Mouse (Mus musculus) common myeloid progenitor, adult 5-6 weeks (primary cell): ENCODE data around the gene Gm6657. TPM values are rescaled to one million over a fixed set of nuclear protein-coding genes. Genes with fewer than 3 reads are reported as not detected.

Experiments
- ATAC-seq: replicated peaks from 2 replicates; pipeline ENCODE4 v1.8.0; 2016; ENCODE audit warnings: low read depth, mild to moderate bottlenecking, moderate TSS enrichment, inconsistent platforms; ENCODE audit not compliant: poor library complexity, severe bottlenecking
- total RNA-seq: library from RNA; stranded (forward); fragments of 200-1000, 187-1606 nt; gene quantifications from 2 replicates; pipeline ENCODE4 v1.2.3, GENCODE M21; 2017

Gm6657 gene
- total RNA-seq, result not detected in 2 replicates

- no peak for ATAC-seq
These were observed at the start of gene Gm6657 for GRCm38 (mm10) chr12:78193942-78194341. TSS of gene Gm6657 (plus strand) at chr12:78194242.

GRCm38 (mm10) chr12:78153308-78154002 lies 40.6 kb upstream of the Gm6657 start:
- no peak for ATAC-seq

- no peak for ATAC-seq
These were observed 23.9 kb upstream of the Gm6657 start for GRCm38 (mm10) chr12:78170178-78170577.

GRCm38 (mm10) chr12:78173945-78174344 lies 20.1 kb upstream of the Gm6657 start:
- no peak for ATAC-seq

GRCm38 (mm10) chr12:78174671-78175070 lies 19.4 kb upstream of the Gm6657 start:
- ATAC-seq, result no peak

GRCm38 (mm10) chr12:78181452-78181851 lies 12.6 kb upstream of the Gm6657 start:
- ATAC-seq, result no peak

- no peak for ATAC-seq
These were observed 1.3 kb downstream of the Gm6657 start for GRCm38 (mm10) chr12:78195368-78195767.

- ATAC-seq, result no peak
These were observed 9.6 kb downstream of the Gm6657 start for GRCm38 (mm10) chr12:78203646-78204045.

- ATAC-seq, result peak; percentile 99
These were observed 12.0 kb downstream of the Gm6657 start for GRCm38 (mm10) chr12:78205915-78206570.

- ATAC-seq, result no peak
These were observed 12.5 kb downstream of the Gm6657 start for GRCm38 (mm10) chr12:78206571-78206960.

GRCm38 (mm10) chr12:78209856-78210255 lies 15.8 kb downstream of the Gm6657 start:
- no peak for ATAC-seq

GRCm38 (mm10) chr12:78215490-78215889 lies 21.4 kb downstream of the Gm6657 start:
- ATAC-seq, result no peak

GRCm38 (mm10) chr12:78219191-78219825 lies 25.3 kb downstream of the Gm6657 start:
- no peak for ATAC-seq

GRCm38 (mm10) chr12:78225707-78226518 lies 31.9 kb downstream of the Gm6657 start, which contains the start of gene Gphn:
TSS of gene Gphn (plus strand) at chr12:78226379.
- peak; percentile 83 for ATAC-seq

- ATAC-seq, result peak; percentile 40
These were observed 32.5 kb downstream of the Gm6657 start for GRCm38 (mm10) chr12:78226519-78226875.

GRCm38 (mm10) chr12:78227021-78227932 lies 33.2 kb downstream of the Gm6657 start:
- ATAC-seq, result no peak

- ATAC-seq, result no peak
These were observed 34.1 kb downstream of the Gm6657 start for GRCm38 (mm10) chr12:78228139-78228538.

GRCm38 (mm10) chr12:78232560-78232959 lies 38.5 kb downstream of the Gm6657 start:
- no peak for ATAC-seq

GRCm38 (mm10) chr12:78248366-78248765 lies 54.3 kb downstream of the Gm6657 start:
- ATAC-seq, result no peak
